Mouse (Mus musculus) liver, embryonic 18 days (tissue): ENCODE measurements around the gene Rabggta. TPM values are rescaled to one million over a fixed set of nuclear protein-coding genes. Genes with fewer than 3 reads are reported as not detected.

Source experiments
- polyA plus RNA-seq: library from polyadenylated mRNA; depleted of rRNA; stranded (reverse); fragments of >200 nt; gene quantifications from 2 replicates; pipeline ENCODE4 v1.2.3, GENCODE M21; 2012; rRNA removed

Gene Rabggta
- 22.7 and 23.3 TPM in 2 replicates for polyA plus RNA-seq

DNA sequence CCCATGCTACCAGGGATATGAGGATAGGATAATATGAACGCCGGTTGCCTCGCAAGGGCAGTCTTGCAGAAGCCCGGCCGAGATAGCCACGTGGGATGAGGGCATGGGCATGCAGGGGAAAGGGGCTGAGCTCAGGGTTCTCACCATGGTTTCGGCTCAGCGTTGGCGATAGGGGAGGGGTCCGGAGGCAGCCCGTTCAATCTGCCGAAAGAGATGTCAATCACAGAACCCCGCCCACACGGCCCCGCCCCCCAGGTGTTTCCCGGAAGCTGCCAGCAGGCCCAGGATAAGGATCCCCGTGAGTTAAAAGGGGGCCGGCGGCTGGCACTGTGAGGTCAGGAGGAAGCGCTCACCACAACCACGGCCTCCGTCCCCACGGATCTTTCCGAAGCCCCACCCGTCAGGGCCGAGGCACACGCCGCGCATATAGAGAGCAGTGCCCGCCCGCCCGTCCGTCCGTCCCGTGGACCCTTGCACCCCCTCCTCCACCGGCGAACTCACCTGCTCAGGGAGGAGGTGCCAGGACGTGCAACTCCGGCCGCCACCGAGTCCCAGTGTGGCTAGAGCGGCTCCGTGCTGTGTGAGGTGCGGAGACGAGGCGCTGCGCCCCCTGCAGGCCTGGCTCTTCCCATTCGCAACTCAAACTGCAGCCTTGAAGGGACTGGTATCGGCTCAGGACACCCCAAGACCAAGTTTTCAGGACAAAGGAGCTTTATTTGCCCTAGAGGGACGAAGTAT is at the start of gene Rabggta:
Rabggta (minus strand) TSS at position 564 of the 738 bp plus-strand sequence.

GRCm38 (mm10) chr14:55765696-55766095 is 43.6 kb upstream of the Rabggta start, which contains the start of gene Ltb4r1:
TSS of gene Ltb4r1 (plus strand) at chr14:55765962.

DNA sequence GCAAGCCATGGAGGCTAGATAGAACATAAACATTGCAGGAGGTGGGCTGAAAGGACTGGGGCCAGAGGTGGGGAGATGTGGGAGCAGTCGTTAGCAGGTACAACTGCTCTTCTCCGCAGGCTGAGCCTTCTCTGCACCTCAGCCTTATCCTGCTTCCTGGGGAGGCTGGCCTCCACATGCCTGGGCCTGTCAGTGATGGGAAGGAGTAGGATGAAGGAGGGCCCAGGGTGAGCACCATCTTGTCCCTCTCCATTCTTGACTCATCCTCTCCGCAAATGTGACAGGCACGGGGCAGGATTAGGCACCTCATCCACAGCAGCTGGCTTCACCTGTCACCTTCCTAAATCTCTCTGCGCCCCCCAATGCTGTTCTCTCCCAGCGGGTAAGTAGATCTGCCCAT is 39.1 kb upstream of the Rabggta start, which contains the start of gene Ltb4r2:
Ltb4r2 (plus strand) TSS at position 266 of the 400 bp plus-strand sequence.

DNA sequence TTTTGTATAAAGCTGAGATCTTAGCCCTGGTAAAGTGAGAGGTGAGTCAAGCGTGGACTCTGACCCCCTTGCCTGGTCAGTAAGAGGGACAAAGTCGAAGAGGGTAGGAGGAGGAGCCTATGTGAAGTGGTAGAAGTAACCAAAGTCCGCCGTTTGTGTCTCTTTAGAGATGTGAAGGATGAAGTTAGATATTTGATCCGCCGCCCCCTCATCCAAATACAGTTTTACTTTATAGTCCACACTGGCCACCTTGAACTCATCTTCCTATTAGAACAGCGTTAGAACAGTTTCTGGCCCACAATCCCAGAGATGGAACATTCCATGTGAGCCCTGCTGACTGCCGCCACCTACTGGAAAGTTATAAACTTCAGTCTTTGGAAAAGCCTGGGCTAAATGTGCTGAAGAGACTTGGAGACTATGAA is 36.3 kb upstream of the Rabggta start, which contains the start of gene Cideb:
Cideb (minus strand) TSS at position 96 of the 422 bp plus-strand sequence.

GRCm38 (mm10) chr14:55745180-55745860 is 23.3 kb upstream of the Rabggta start, which contains the start of the genes Dhrs1 and Nop9:
TSS of gene Dhrs1 (minus strand) at chr14:55745690.
TSS of gene Nop9 (plus strand) at chr14:55745693.

DNA sequence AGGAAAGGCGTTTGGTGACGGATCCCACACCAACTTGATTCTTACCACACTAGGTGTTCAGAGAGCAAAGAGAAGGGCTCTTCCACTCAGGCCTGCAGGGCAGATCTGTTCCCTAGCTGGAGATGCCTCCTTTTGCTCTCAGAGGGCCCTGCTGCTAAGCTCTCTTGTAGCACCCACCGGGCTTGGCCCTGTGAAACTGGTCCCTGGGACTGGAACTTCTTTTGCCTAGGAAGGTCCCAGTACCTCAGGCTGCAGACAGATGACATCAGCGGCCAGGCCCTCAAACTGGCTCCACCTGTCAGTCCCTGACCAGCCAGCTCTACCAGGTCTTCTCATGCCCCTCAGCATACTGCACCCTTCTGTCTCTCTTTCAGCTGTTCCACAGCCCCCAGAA is 8.3 kb downstream of the Rabggta start, which contains the start of gene Tgm1:
Tgm1 (minus strand) TSS at position 198 of the 394 bp plus-strand sequence.

GRCm38 (mm10) chr14:55681160-55682117 is 40.6 kb downstream of the Rabggta start, which contains the start of gene Tinf2:
TSS of gene Tinf2 (minus strand) at chr14:55681820.

DNA sequence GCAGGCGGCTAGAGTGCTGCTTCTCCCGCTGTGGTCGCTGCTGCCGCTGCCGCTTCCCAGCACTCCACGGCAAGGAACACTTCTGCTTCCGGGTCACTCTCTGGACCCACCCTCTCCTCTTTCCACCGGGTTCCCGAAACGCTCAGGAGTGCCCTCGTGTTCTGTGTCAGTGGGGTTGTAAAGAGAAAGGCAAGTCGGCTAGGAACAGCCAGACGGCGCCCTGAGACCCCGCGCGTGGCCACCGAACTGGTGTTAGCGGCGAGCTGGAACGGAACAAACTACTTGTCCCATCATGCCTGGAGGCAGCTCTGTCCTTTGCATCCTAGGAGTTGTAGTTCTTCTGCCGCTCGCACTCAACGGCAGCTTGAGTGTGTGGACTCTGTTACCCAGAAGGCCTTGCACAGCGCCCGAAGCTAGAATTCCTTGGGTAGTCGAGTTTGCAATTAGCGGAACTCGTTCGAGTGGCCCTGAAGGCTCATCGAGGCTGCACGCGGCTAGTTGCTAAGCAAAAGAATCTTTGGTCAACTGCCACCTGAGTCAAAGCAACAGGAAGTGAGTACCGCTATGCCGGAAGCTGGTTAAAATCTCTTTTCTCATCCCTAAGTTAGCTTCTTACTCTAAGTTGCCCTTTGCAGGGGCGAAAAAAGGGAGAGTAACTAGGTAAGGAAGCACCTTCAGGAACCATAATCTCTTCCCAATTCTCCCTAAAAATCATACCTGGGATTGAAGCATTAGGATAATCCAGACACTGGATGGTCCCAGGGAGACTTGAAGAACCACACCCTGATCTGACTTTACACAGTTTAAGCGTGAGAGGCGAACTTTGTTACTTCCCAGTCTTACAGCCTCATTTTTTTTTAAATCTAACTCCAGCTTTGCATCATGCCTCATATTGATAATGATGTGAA is 50.0 kb downstream of the Rabggta start, which contains the start of the genes Gmpr2 and Nedd8:
Gmpr2 (plus strand) TSS at position 109 of the 908 bp plus-strand sequence.
Nedd8 (minus strand) TSS at position 292 of the 908 bp plus-strand sequence.

Other genes with a start within 250 kb of the Rabggta start
- gene Dhrs4, start 243.5 kb downstream of the Rabggta start, polyA plus RNA-seq, result 85.7 and 88.1 TPM in 2 replicates
- 0.83 and 1.2 TPM in 2 replicates for gene Carmil3, start 231.6 kb downstream of the Rabggta start, polyA plus RNA-seq
- under 0.01 and 0.03 TPM in 2 replicates for gene Cpne6, start 211.8 kb downstream of the Rabggta start, polyA plus RNA-seq
- gene Nrl, start 197.3 kb downstream of the Rabggta start, polyA plus RNA-seq, result 0.02 TPM in 1 of 2 replicates, not detected in the other
- 21.6 and 22.6 TPM in 2 replicates for gene Pck2, start 182.0 kb downstream of the Rabggta start, polyA plus RNA-seq
- gene Dcaf11, start 162.3 kb downstream of the Rabggta start, polyA plus RNA-seq, result 45.8 and 49.5 TPM in 2 replicates
- gene A730061H03Rik, start 161.9 kb downstream of the Rabggta start, polyA plus RNA-seq, result 0.93 and 1.3 TPM in 2 replicates
- gene Fitm1, start 146.6 kb downstream of the Rabggta start, polyA plus RNA-seq, result 0.30 and 1.00 TPM in 2 replicates
- gene Psme1, start 144.1 kb downstream of the Rabggta start, polyA plus RNA-seq, result 89.0 and 93.6 TPM in 2 replicates
- gene Emc9, start 137.0 kb downstream of the Rabggta start, polyA plus RNA-seq, result 14.9 and 16.0 TPM in 2 replicates
- 87.0 and 89.9 TPM in 2 replicates for gene Psme2, start 131.2 kb downstream of the Rabggta start, polyA plus RNA-seq
- 7.7 and 9.1 TPM in 2 replicates for gene Rnf31, start 130.6 kb downstream of the Rabggta start, polyA plus RNA-seq
- gene Irf9, start 118.7 kb downstream of the Rabggta start, polyA plus RNA-seq, result 38.3 and 44.8 TPM in 2 replicates
- gene Rec8, start 104.2 kb downstream of the Rabggta start, polyA plus RNA-seq, result 2.3 and 4.0 TPM in 2 replicates
- gene Ipo4, start 86.3 kb downstream of the Rabggta start, polyA plus RNA-seq, result 21.5 and 30.6 TPM in 2 replicates
- 1.5 TPM in 2 replicates for gene Gm49378, start 84.4 kb downstream of the Rabggta start, polyA plus RNA-seq
- gene Tm9sf1, start 78.5 kb downstream of the Rabggta start, polyA plus RNA-seq, result 27.6 and 31.3 TPM in 2 replicates
- 0.37 and 0.43 TPM in 2 replicates for gene Tssk4, start 72.1 kb downstream of the Rabggta start, polyA plus RNA-seq
- 12.1 and 12.3 TPM in 2 replicates for gene Mdp1, start 61.8 kb downstream of the Rabggta start, polyA plus RNA-seq
- gene Gmpr2, start 50.3 kb downstream of the Rabggta start, polyA plus RNA-seq, result 13.9 and 15.5 TPM in 2 replicates
- 132 and 150 TPM in 2 replicates for gene Nedd8, start 50.1 kb downstream of the Rabggta start, polyA plus RNA-seq
- 10.4 and 12.1 TPM in 2 replicates for gene Tinf2, start 40.4 kb downstream of the Rabggta start, polyA plus RNA-seq
- gene Tgm1, start 8.3 kb downstream of the Rabggta start, polyA plus RNA-seq, result 9.0 and 11.1 TPM in 2 replicates
- gene Dhrs1, start 23.4 kb upstream of the Rabggta start, polyA plus RNA-seq, result 48.3 and 54.5 TPM in 2 replicates
- 10.4 and 10.6 TPM in 2 replicates for gene Nop9, start 23.4 kb upstream of the Rabggta start, polyA plus RNA-seq
- 155 and 165 TPM in 2 replicates for gene Cideb, start 36.2 kb upstream of the Rabggta start, polyA plus RNA-seq
- 0.85 and 1.1 TPM in 2 replicates for gene Ltb4r2, start 39.2 kb upstream of the Rabggta start, polyA plus RNA-seq
- 10.9 and 15.1 TPM in 2 replicates for gene Ltb4r1, start 43.7 kb upstream of the Rabggta start, polyA plus RNA-seq
- 1.8 and 2.3 TPM in 2 replicates for gene Adcy4, start 61.8 kb upstream of the Rabggta start, polyA plus RNA-seq
- 8.7 and 9.9 TPM in 2 replicates for gene Ripk3, start 66.6 kb upstream of the Rabggta start, polyA plus RNA-seq
- gene Nfatc4, start 100.9 kb upstream of the Rabggta start, polyA plus RNA-seq, result 0.96 and 1.2 TPM in 2 replicates
- 1.2 and 1.3 TPM in 2 replicates for gene Nynrin, start 131.7 kb upstream of the Rabggta start, polyA plus RNA-seq
- 0.25 and 0.39 TPM in 2 replicates for gene Cbln3, start 162.1 kb upstream of the Rabggta start, polyA plus RNA-seq
- 12.7 and 14.5 TPM in 2 replicates for gene Khnyn, start 162.7 kb upstream of the Rabggta start, polyA plus RNA-seq
- 14.9 and 16.8 TPM in 2 replicates for gene Sdr39u1, start 178.0 kb upstream of the Rabggta start, polyA plus RNA-seq
- 0.65 and 0.70 TPM in 2 replicates for gene Cma1, start 222.4 kb upstream of the Rabggta start, polyA plus RNA-seq
- gene Cma2, start 228.7 kb upstream of the Rabggta start, polyA plus RNA-seq, result not detected in 2 replicates